ENCODE assay signal across 29 mouse cellular contexts in the genomic region with DNA sequence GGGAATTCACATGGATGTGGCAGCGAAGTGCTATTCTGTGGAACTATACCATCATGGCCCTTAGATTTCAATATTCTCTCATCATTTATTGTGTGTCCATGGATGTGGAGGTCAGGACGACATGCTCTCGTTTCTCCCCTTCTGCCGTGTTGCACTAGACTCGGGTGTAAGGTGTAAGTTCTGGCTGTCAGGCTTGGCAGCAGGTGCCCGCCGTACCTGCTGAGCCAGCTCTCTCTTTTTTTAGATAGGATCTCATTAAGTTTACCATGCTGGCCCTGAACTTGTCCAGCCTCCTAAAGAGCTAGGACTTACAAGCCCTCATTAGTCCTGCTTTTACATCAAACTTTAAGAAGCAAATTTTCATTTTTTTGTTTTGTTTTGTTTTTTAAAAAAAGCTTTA. TPM values are rescaled to one million over a fixed set of nuclear protein-coding genes. Genes with fewer than 3 reads are reported as not detected.
"Had no signal": no experiment of that assay in that cellular context is flagged by ENCODE, and none has a peak within 500 bp of the region (broad histone marks: within the 10 kb centered on the region; RNA-seq: fewer than 3 reads in every experiment).

No protein-coding gene starts in this region.

- H3K27ac ChIP-seq: heart, embryonic 10.5 days; hindbrain, embryonic 10.5 days; hindbrain, embryonic 12.5 days; hindbrain, embryonic 14.5 days; intestine, embryonic 15.5 days; layer of hippocampus, adult 2 months; limb, embryonic 13.5 days; limb, embryonic 15.5 days; liver, embryonic 12.5 days; liver, embryonic 14.5 days had no signal

- H3K4me3 ChIP-seq: heart, embryonic 10.5 days; heart, embryonic 12.5 days; hindbrain, embryonic 10.5 days; hindbrain, embryonic 12.5 days; intestine, embryonic 15.5 days; layer of hippocampus, adult 2 months; limb, embryonic 13.5 days; limb, embryonic 15.5 days; liver, embryonic 12.5 days had no signal

- DNase-seq: heart, adult 18-20 months; heart, postnatal 10 days; heart, postnatal 4 days; kidney, adult 18-20 months; kidney, adult 8-10 months; kidney, postnatal 10 days; kidney, postnatal 25 days; kidney, postnatal 4 days; layer of hippocampus, postnatal 36 days; left cerebral cortex, postnatal 4 days had no signal

RNA-seq across cellular contexts. Expression of gene Tmed6, which starts 25.1 kb away (rescaled TPM):
- total RNA-seq: granulocyte monocyte progenitor cell, adult 5-6 weeks; heart, adult 18-20 months; heart, adult 8-10 months; heart, postnatal 10 days; heart, postnatal 25 days; heart, postnatal 4 days; layer of hippocampus, postnatal 14 days; layer of hippocampus, postnatal 36 days; left cerebral cortex, adult 18-20 months; left cerebral cortex, adult 8-10 months; left cerebral cortex, postnatal 10 days; left cerebral cortex, postnatal 25 days; left cerebral cortex, postnatal 4 days had no signal
